ENCODE assay signal across 19 mouse cellular contexts in genomic region chr11:83371267-83371666, GRCm38 (mm10). TPM values are rescaled to one million over a fixed set of nuclear protein-coding genes. Genes with fewer than 3 reads are reported as not detected.
DNase-seq lines count a peak whose midpoint lies in the region; ATAC-seq and TF ChIP-seq lines count a peak whose summit lies in the region.
"Had no signal": no experiment of that assay in that cellular context is flagged by ENCODE, and none has a peak within 500 bp of the region (broad histone marks: within the 10 kb centered on the region; RNA-seq: fewer than 3 reads in every experiment).

No protein-coding gene starts in this region.

- DNase-seq in midbrain, postnatal 0 days (ENCODE audit: low spot score), result peak; percentile 35
- peak; percentile 46 for DNase-seq in cerebellum, adult 11-12 months
- peak; percentile 28 to 32 for DNase-seq in cerebellum, postnatal 36 days
- DNase-seq in retina, postnatal 1 day, result peak; percentile 96
- DNase-seq in adrenal gland, adult (ENCODE audit: inconsistent age in 2 of 2, low spot score in 1 of 2), result no peak
- no peak for DNase-seq in heart, postnatal 36 days
- DNase-seq: kidney, postnatal 14 days; thymus, postnatal 25 days had no signal

- H3K9ac ChIP-seq in midbrain, postnatal 0 days (replicated peaks; ENCODE audit: low read length, poor library complexity, severe bottlenecking), result no peak overlapping the region
- no peak overlapping the region for H3K9ac ChIP-seq in midbrain, embryonic 16.5 days (ENCODE audit: low read depth, low read length)
- H3K9ac ChIP-seq in intestine, embryonic 16.5 days (ENCODE audit: low read depth, low read length), result no peak overlapping the region
- H3K9ac ChIP-seq: embryonic facial prominence, embryonic 13.5 days; intestine, embryonic 15.5 days had no signal

- no peak overlapping the region for H3K4me3 ChIP-seq in midbrain, postnatal 0 days (ENCODE audit: low read depth, low read length)
- no peak overlapping the region for H3K4me3 ChIP-seq in midbrain, embryonic 16.5 days (ENCODE audit: low read depth, low read length)
- H3K4me3 ChIP-seq in intestine, embryonic 16.5 days (ENCODE audit: low read length), result no peak overlapping the region
- H3K4me3 ChIP-seq: embryonic facial prominence, embryonic 13.5 days; forebrain, embryonic 10.5 days; intestine, embryonic 15.5 days; midbrain, embryonic 10.5 days had no signal

- no peaks in the 10 kb centered on the region for H3K27me3 ChIP-seq in midbrain, postnatal 0 days (ENCODE audit: insufficient read depth, low read length)
- no peaks in the 10 kb centered on the region for H3K27me3 ChIP-seq in midbrain, embryonic 16.5 days (ENCODE audit: control insufficient read depth, insufficient read depth, low read depth, low read length)
- H3K27me3 ChIP-seq in intestine, embryonic 16.5 days (replicated peaks; ENCODE audit: control insufficient read depth, insufficient read depth, low read length), result no peaks in the 10 kb centered on the region
- H3K27me3 ChIP-seq: embryonic facial prominence, embryonic 13.5 days; intestine, embryonic 15.5 days had no signal

- 90% methylated on average over 4 of the region's 4 CpGs for WGBS in midbrain, postnatal 0 days
- 93% methylated on average over 4 of the region's 4 CpGs for WGBS in midbrain, embryonic 16.5 days
- WGBS in intestine, embryonic 16.5 days, result 94% methylated on average over 4 of the region's 4 CpGs

- ATAC-seq in midbrain, postnatal 0 days (ENCODE audit: low FRiP score), result no peak
- ATAC-seq in midbrain, embryonic 16.5 days, result no peak
- no peak for ATAC-seq in intestine, embryonic 16.5 days
- ATAC-seq: CD4-positive, CD25-positive, alpha-beta regulatory T cell, adult 4 months; intestine, embryonic 15.5 days had no signal

- H3K4me1 ChIP-seq in midbrain, postnatal 0 days (ENCODE audit: insufficient read depth, low read length), result no peaks in the 10 kb centered on the region
- no peaks in the 10 kb centered on the region for H3K4me1 ChIP-seq in midbrain, embryonic 16.5 days (ENCODE audit: control insufficient read depth, insufficient read depth, low read length)
- no peaks in the 10 kb centered on the region for H3K4me1 ChIP-seq in intestine, embryonic 16.5 days (ENCODE audit: control insufficient read depth, insufficient read depth, low read length)
- H3K4me1 ChIP-seq: embryonic facial prominence, embryonic 13.5 days; forebrain, embryonic 10.5 days; intestine, embryonic 15.5 days; midbrain, embryonic 10.5 days had no signal

- no peaks in the 10 kb centered on the region for H3K9me3 ChIP-seq in midbrain, postnatal 0 days (ENCODE audit: low read length)
- H3K9me3 ChIP-seq in midbrain, embryonic 16.5 days (replicated peaks; ENCODE audit: control insufficient read depth, low read length, poor library complexity, severe bottlenecking), result no peaks in the 10 kb centered on the region
- H3K9me3 ChIP-seq in intestine, embryonic 16.5 days (ENCODE audit: control insufficient read depth, low read length), result no peaks in the 10 kb centered on the region
- H3K9me3 ChIP-seq: embryonic facial prominence, embryonic 13.5 days; forebrain, embryonic 10.5 days; intestine, embryonic 15.5 days; midbrain, embryonic 10.5 days had no signal

- H3K27ac ChIP-seq in midbrain, postnatal 0 days (ENCODE audit: low read depth, low read length), result no peak overlapping the region
- no peak overlapping the region for H3K27ac ChIP-seq in midbrain, embryonic 16.5 days (ENCODE audit: low read length)
- H3K27ac ChIP-seq in intestine, embryonic 16.5 days (ENCODE audit: low read length), result no peak overlapping the region
- H3K27ac ChIP-seq: embryonic facial prominence, embryonic 13.5 days; forebrain, embryonic 10.5 days; intestine, embryonic 15.5 days; midbrain, embryonic 10.5 days had no signal

- no peak overlapping the region for H3K4me2 ChIP-seq in midbrain, postnatal 0 days (ENCODE audit: low read depth, low read length, poor library complexity, severe bottlenecking)
- no peak overlapping the region for H3K4me2 ChIP-seq in midbrain, embryonic 16.5 days (ENCODE audit: low read length)
- no peak overlapping the region for H3K4me2 ChIP-seq in intestine, embryonic 16.5 days (ENCODE audit: low read depth, low read length)
- H3K4me2 ChIP-seq: embryonic facial prominence, embryonic 13.5 days; intestine, embryonic 15.5 days had no signal

- no peak for TF ChIP-seq CTCF in midbrain, postnatal 0 days (IDR thresholded peaks at IDR 0.05)

- peaks cover 40% of the 10 kb centered on the region for H3K36me3 ChIP-seq in midbrain, postnatal 0 days (ENCODE audit: insufficient read depth, low read length)
- H3K36me3 ChIP-seq in midbrain, embryonic 16.5 days (ENCODE audit: control insufficient read depth, insufficient read depth, low read length), result peaks cover 32% of the 10 kb centered on the region
- H3K36me3 ChIP-seq in intestine, embryonic 16.5 days (ENCODE audit: control insufficient read depth, insufficient read depth, low read length), result peaks cover 4% of the 10 kb centered on the region; the same call in 1 of the 2 replicates

- intact Hi-C loops in heart, postnatal 36 days (cut with DNase I), result no loop called here

RNA-seq across cellular contexts. Expression of gene Rasl10b, which starts 37.7 kb away (rescaled TPM):
- total RNA-seq in midbrain, postnatal 0 days (2014; rRNA removed), result 110 and 126 TPM in 2 replicates
- polyA plus RNA-seq in midbrain, postnatal 0 days (2015; fragmentation: Nextera tagmentation; extraction: Ambion mirVana), result 43.9 and 44.3 TPM in 2 replicates
- polyA plus RNA-seq in midbrain, embryonic 16.5 days (2015; fragmentation: Nextera tagmentation; extraction: Ambion mirVana), result 32.9 and 38.2 TPM in 2 replicates
- 0.39 and 0.50 TPM in 2 replicates for polyA plus RNA-seq in intestine, embryonic 16.5 days (2015; fragmentation: Nextera tagmentation; extraction: Ambion mirVana)
- 10 to 100 TPM; 45.8 to 69.1 TPM for total RNA-seq in heart, postnatal 36 days (2021)
- polyA plus RNA-seq: CD4-positive, CD25-positive, alpha-beta regulatory T cell, adult 4 months had no signal

RNA-seq across cellular contexts. Expression of gene Gas2l2, which starts 58.0 kb away (rescaled TPM):
- total RNA-seq in midbrain, postnatal 0 days (2014; rRNA removed), result 0.44 and 0.85 TPM in 2 replicates
- 0.52 and 0.67 TPM in 2 replicates for polyA plus RNA-seq in midbrain, postnatal 0 days (2015; fragmentation: Nextera tagmentation; extraction: Ambion mirVana)
- 0.44 and 0.61 TPM in 2 replicates for polyA plus RNA-seq in midbrain, embryonic 16.5 days (2015; fragmentation: Nextera tagmentation; extraction: Ambion mirVana)
- 0.06 and 0.13 TPM in 2 replicates for polyA plus RNA-seq in intestine, embryonic 16.5 days (2015; fragmentation: Nextera tagmentation; extraction: Ambion mirVana)
- not detected for total RNA-seq in heart, postnatal 36 days (2021)
- total RNA-seq: neutrophil, adult 5-6 weeks had no signal
- polyA plus RNA-seq: CD4-positive, CD25-positive, alpha-beta regulatory T cell, adult 4 months; forebrain, embryonic 10.5 days; heart, embryonic 14.5 days; liver, embryonic 16.5 days; midbrain, embryonic 10.5 days; stomach, embryonic 14.5 days had no signal

Comparison
In these comparisons a context has a peak if more than half of its experiments do, and no peak if none do; other contexts are left out.
1. DNase-seq: peak in midbrain, postnatal 0 days (single experiment), cerebellum, adult 11-12 months (single experiment), cerebellum, postnatal 36 days (2 of 2) and retina, postnatal 1 day (single experiment); none in adrenal gland, adult (0 of 2) and heart, postnatal 36 days (0 of 2).
2. RNA of gene Rasl10b, which starts 37.7 kb away (polyA plus RNA-seq): 43.9 to 44.3 TPM in midbrain, postnatal 0 days and 32.9 to 38.2 TPM in midbrain, embryonic 16.5 days; 0.39 to 0.50 TPM in intestine, embryonic 16.5 days; every median in the first group is over 10 times any median in the second.